Mouse (Mus musculus) heart, embryonic 15.5 days (tissue): ENCODE measurements around the gene Gpr137. TPM values are rescaled to one million over a fixed set of nuclear protein-coding genes. Genes with fewer than 3 reads are reported as not detected.
"Not testable (repeated sequence)": the region's sequence is repeated elsewhere in the genome, so short reads cannot be mapped to it uniquely, and the experiment has no call there.

ENCODE experiments used
- ATAC-seq: fragments of 200-750 bp; cut with Nextera tagmentation; replicated peaks from 2 replicates; pipeline ENCODE4 v1.8.0; 2017; ENCODE audit warnings: low read depth, moderate TSS enrichment; ENCODE audit not compliant: insufficient number of reproducible peaks, insufficient read depth, low FRiP score
- H3K27ac ChIP-seq: fragments of 300-500 bp; sonication (generic); 2 replicates; pipeline ENCODE4 v1.5.1; 2015; ENCODE audit warnings: mild to moderate bottlenecking, inconsistent platforms
- H3K27me3 ChIP-seq: fragments of 300-500 bp; sonication (generic); 2 replicates; pipeline ENCODE4 v1.6.1; 2015; ENCODE audit warnings: inconsistent platforms
- H3K36me3 ChIP-seq: fragments of 300-500 bp; sonication (generic); 2 replicates; pipeline ENCODE4 v1.6.1; 2015; ENCODE audit warnings: mild to moderate bottlenecking, inconsistent platforms
- H3K4me1 ChIP-seq: fragments of 300-500 bp; sonication (generic); replicated peaks from 2 replicates; pipeline ENCODE4 v1.6.1; 2015; ENCODE audit warnings: inconsistent platforms
- H3K4me2 ChIP-seq: fragments of 300-500 bp; sonication (generic); 2 replicates; pipeline ENCODE4 v1.6.1; 2015; ENCODE audit warnings: inconsistent platforms, mild to moderate bottlenecking, moderate library complexity
- H3K4me3 ChIP-seq: fragments of 300-500 bp; sonication (generic); 2 replicates; pipeline ENCODE4 v1.5.1; 2015; ENCODE audit warnings: mild to moderate bottlenecking, inconsistent platforms
- H3K9ac ChIP-seq: fragments of 300-500 bp; sonication (generic); 2 replicates; pipeline ENCODE4 v1.6.1; 2015; ENCODE audit warnings: mild to moderate bottlenecking, inconsistent platforms
- H3K9me3 ChIP-seq: fragments of 300-500 bp; sonication (generic); replicated peaks from 2 replicates; pipeline ENCODE4 v1.6.1; 2016; ENCODE audit warnings: inconsistent platforms
- WGBS: fragments of 180-500 bp; shearing (Covaris S2); methylation state at CpG from one replicate; pipeline ENCODE4 v1.1.7; 2015; ENCODE audit warnings: mixed read lengths; 5-methylcytosine and 5-hydroxymethylcytosine counted together
- polyA plus RNA-seq: library from polyadenylated mRNA; unstranded; fragments of >200 nt; fragmentation: Nextera tagmentation; extraction: Ambion mirVana; gene quantifications from 2 replicates; pipeline ENCODE4 v1.2.1, GENCODE M21; 2015

Gpr137 gene
- polyA plus RNA-seq, 1 experiment from 2014 or later, result 20.8 TPM

DNA sequence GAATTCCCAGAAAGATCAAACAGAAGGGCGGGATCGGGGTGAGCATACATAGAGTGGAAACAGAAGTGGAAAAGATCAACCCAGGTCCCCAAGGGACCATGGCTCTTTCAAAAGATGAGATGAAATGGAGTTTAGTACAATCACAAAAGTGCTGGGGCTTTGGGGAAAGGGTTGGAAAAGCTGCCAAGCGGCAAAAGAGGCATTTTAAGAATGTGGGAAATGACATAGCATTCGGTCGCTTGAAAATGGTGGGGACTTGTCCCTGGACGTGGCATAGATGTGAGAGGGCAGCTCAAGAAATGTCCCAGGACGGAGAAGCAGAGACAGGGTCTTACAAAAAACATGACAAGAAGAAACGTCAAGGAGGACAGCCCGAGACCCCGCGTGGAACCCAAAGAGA lies 33.3 kb downstream of the Gpr137 start:
- WGBS, result 6% methylated on average over 11 of the region's 11 CpGs
- Histone ChIP-seq H3K9me3 (no peaks in the 10 kb centered on the region), H3K36me3 (peaks cover 51% of the 10 kb centered on the region), H3K9ac (peak overlapping the region; percentile 76), H3K4me2 (peak overlapping the region; percentile 83), H3K4me1 (peaks cover 30% of the 10 kb centered on the region), H3K27me3 (no peaks in the 10 kb centered on the region), H3K4me3 (peak overlapping the region; percentile 80), H3K27ac (peak overlapping the region; percentile 100)
- ATAC-seq, result no peak

DNA sequence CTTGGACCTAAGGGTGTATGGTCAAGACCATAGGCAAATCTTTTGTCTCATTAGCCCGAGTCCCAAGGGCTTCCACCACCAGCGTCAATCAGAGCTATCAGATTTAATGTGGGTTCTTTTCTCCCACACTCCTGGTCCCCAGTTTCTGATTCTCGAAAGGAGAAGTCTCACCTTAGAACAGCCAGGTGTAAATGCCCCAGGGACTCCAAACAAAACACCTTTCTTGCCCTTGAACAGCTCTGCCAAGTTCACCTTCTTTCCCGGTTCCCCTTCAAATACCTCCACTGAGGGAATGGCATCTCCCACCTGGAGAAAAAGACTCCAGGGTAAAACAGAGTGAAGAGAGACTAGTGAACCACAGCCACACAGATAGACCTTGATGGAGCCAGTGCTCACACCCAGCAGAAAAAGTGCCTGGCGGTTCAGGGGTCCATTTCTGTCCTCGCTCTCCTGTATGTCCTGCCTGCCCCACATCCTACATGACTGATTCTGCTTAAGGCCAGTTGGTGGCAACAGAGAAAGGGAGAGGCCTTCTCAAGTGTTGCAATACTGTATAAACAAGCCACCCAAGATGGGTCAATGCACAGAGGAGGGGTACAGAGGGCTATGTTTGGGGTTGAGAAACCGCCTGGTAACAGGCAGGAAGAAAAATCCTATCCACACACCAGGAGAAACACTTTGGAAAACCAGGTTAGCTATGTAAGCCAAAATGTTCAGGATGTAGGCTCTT lies 34.3 kb downstream of the Gpr137 start:
- Histone ChIP-seq H3K4me3 (peak overlapping the region; percentile 80), H3K27me3 (no peaks in the 10 kb centered on the region), H3K4me2 (peak overlapping the region; percentile 83), H3K9me3 (no peaks in the 10 kb centered on the region), H3K36me3 (peaks cover 41% of the 10 kb centered on the region), H3K9ac (peak overlapping the region; percentile 76; the same call in 1 of the 2 replicates), H3K4me1 (peaks cover 30% of the 10 kb centered on the region), H3K27ac (peak overlapping the region; percentile 100; the same call in 1 of the 2 replicates)
- ATAC-seq, result no peak
- 82% methylated on average over 7 of the region's 7 CpGs for WGBS

DNA sequence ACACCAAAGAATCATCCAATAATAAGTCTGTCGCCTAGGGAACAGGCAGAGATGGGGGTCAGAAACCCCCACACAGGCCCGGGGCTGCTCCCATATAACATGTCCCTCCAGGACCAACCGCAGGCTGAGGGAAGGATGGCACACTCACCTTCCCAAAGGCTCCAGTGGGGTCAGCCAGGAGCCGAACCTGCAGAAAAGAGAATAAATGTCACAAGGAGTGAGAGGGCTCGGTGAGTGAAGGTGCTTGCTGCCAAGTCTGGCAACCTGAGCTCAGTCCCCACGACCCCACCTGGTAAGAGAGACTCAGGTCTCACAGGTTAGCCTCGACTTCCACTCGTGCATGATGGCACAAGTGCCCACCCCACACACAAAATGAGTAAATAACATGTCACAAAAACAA lies 35.2 kb downstream of the Gpr137 start:
- Histone ChIP-seq H3K4me2 (no peak overlapping the region), H3K36me3 (peaks cover 32% of the 10 kb centered on the region), H3K9me3 (no peaks in the 10 kb centered on the region), H3K9ac (no peak overlapping the region), H3K27me3 (no peaks in the 10 kb centered on the region), H3K4me3 (no peak overlapping the region), H3K27ac (no peak overlapping the region), H3K4me1 (peaks cover 30% of the 10 kb centered on the region)
- no peak for ATAC-seq
- 89% methylated on average over 8 of the region's 8 CpGs for WGBS

DNA sequence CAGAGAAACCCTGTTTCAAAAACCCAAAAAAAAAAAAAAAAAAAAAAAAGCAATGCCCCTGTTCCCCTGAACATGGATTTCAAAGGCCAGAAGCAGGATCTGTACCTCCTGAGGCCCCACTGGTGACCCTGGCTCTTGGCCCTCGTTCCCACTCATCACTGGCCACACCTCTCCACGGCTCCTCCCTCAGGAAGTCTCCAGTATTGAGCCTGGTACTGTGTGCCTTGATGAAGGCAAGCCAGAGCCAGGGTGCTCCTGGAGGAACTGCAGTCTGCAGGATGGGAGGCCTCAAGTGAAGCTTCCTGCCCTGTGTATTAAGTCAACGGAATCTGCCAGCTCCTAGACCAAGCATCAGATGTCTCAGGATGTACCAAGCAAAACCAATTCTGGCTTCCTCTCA lies 36.1 kb downstream of the Gpr137 start:
- ATAC-seq, result no peak
- Histone ChIP-seq H3K27me3 (no peaks in the 10 kb centered on the region), H3K36me3 (peaks cover 23% of the 10 kb centered on the region; the same call in 1 of the 2 replicates), H3K4me3 (no peak overlapping the region), H3K4me2 (no peak overlapping the region), H3K9me3 (no peaks in the 10 kb centered on the region), H3K4me1 (peaks cover 26% of the 10 kb centered on the region), H3K27ac (no peak overlapping the region), H3K9ac (no peak overlapping the region)
- WGBS, result 86% methylated on average over 3 of the region's 3 CpGs

DNA sequence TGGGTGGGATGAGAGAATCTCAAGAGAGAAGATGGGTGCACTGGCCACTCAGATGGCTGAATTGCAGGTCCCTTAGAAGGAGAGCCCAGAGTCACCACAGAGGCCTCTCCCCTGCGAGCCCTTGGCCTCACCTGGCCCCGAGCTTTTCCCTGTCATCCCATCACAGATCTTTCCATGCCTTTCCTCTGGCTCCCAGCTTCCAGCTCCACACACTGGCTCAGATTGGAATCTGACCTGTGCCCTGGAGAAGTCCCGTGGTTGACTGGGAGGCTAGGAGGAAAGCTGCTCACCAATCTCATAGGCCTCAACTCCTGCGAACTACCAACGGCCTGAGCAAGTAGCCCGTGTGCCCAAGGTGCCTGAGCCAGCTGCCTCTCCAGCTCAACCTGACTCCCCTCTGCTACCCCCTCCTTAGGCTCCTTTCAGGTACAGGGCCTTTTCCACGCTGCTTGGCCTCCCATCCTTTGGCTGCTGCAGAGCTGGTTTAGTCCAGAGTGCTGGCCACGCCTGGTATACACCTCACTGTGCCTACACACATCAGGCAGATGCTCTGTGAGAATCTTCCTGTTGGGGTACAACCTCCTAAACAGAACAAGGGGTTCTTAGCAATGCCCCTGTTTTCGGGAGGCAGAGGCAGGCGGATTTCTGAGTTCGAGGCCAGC lies 36.7 kb downstream of the Gpr137 start:
- Histone ChIP-seq H3K27ac (no peak overlapping the region), H3K4me1 (peaks cover 22% of the 10 kb centered on the region), H3K27me3 (no peaks in the 10 kb centered on the region), H3K9me3 (no peaks in the 10 kb centered on the region), H3K4me2 (no peak overlapping the region), H3K9ac (no peak overlapping the region), H3K4me3 (no peak overlapping the region), H3K36me3 (peaks cover 22% of the 10 kb centered on the region; the same call in 1 of the 2 replicates)
- WGBS, result 92% methylated on average over 11 of the region's 11 CpGs
- ATAC-seq, result no peak

DNA sequence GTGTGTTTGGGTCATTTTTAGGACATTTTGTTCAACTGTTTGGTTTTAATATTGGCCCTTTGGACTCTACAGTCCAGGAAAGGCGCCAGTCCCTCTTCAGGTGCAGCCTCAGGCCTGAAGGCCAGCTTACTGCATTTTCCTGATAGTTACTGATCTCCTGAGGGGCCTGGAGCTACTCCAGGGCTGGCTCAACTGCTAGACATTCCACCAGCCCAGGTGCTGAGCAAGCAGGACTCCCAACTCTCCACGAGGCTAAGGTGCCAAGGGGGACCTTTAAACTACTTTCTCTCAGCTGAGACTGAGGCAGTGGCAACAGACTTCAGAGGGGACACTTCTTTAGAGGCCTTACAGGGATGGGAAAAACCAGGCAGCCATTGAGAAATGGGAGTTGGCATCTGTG lies 37.4 kb downstream of the Gpr137 start:
- H3K27ac ChIP-seq, result no peak overlapping the region
- H3K27me3 ChIP-seq, result no peaks in the 10 kb centered on the region
- no peak for ATAC-seq
- no peak overlapping the region for H3K4me2 ChIP-seq
- H3K4me3 ChIP-seq, result no peak overlapping the region
- no peaks in the 10 kb centered on the region for H3K9me3 ChIP-seq
- H3K9ac ChIP-seq, result no peak overlapping the region
- H3K36me3 ChIP-seq, result peaks cover 22% of the 10 kb centered on the region; the same call in 1 of the 2 replicates
- WGBS, result 80% methylated on average over 2 of the region's 2 CpGs
- peaks cover 20% of the 10 kb centered on the region for H3K4me1 ChIP-seq

DNA sequence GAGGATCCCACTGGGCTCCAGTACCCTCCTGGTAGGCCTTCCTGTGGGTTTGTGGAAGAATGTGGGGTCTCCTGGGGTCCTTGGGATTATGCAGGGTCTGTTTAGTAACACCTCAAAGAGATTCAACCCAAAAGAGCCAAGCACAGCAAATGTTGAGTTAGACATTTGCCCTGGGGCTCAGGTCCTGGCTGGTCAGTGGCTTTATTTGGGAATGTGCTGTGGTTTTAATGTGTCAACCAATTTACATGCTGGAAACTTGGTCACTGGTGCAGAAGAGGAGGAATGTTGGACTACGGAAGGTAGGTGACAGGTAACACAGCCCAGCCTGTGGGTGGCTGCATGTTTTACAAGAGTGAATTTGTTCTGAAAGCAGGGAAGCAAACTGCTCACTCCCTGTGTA lies 39.2 kb downstream of the Gpr137 start:
- Histone ChIP-seq H3K27ac (no peak overlapping the region), H3K9ac (no peak overlapping the region), H3K36me3 (peaks cover 22% of the 10 kb centered on the region; the same call in 1 of the 2 replicates), H3K4me3 (no peak overlapping the region), H3K9me3 (no peaks in the 10 kb centered on the region), H3K4me2 (no peak overlapping the region), H3K27me3 (no peaks in the 10 kb centered on the region), H3K4me1 (peaks cover 12% of the 10 kb centered on the region)
- 96% methylated on average over 1 of the region's 1 CpGs for WGBS
- ATAC-seq, result no peak

DNA sequence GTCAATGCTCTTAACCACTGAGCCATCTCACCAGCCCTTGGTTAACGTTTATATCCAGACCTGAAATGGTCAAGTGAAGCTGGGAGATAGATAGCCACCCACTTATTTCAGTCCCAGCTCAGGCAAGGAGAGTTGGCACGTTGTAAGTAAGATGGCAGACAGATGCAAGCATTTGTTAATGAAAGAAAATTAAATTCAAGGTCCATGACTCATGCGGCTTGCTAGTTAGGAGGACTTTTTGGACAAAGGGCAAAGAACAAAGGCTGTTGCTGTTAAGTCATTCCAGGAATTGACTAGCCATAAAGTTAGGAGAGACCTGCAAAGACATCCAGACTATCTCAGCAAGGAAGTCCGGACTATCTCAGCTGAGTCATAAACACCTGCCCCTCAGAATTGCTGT lies 42.6 kb downstream of the Gpr137 start:
- Histone ChIP-seq H3K27ac (no peak overlapping the region), H3K4me3 (no peak overlapping the region), H3K4me1 (no peaks in the 10 kb centered on the region), H3K4me2 (no peak overlapping the region), H3K9me3 (no peaks in the 10 kb centered on the region; the same call in 1 of the 2 replicates), H3K36me3 (0 out of 2 replicates have a peak, but pooled peaks cover under 1% of the 10 kb centered on the region), H3K9ac (no peak overlapping the region), H3K27me3 (no peaks in the 10 kb centered on the region)
- 81% methylated on average over 4 of the region's 4 CpGs for WGBS
- no peak for ATAC-seq

DNA sequence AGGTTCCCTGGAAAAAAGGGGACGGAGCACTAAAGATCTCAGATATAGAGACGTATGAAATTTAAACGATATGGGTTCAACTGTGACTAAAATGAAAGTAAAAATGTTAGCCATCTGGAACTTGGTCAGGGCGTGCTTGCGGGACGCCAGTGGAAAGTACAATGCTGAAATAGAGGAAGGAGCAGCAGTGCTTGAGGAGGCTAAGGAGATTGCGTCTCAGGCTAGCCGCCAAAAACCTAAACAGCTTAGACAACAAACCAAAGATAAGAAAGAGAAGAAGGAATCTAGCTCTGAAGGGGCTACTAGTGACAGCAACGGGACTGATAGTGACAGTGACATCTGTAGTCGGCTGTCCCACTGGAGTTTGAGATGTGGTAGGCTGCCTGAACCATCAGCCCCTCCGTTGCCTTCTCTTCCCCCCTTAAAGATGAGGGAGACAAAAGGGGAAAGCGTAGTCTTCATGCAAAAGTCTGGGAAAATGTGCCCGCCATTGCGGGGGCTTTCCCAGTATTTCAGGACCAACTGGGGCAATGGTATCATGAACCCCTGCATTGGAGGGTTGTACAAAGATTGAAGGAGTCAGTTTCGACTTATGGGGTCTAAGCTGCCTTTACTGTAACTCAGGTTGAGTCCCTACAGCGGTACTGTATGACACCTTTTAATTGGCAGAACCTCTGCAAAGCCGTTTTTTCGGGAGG lies 46.5 kb downstream of the Gpr137 start:
- WGBS, result 70% methylated on average over 18 of the region's 18 CpGs
- H3K27me3 ChIP-seq, ATAC-seq: not testable (repeated sequence)

DNA sequence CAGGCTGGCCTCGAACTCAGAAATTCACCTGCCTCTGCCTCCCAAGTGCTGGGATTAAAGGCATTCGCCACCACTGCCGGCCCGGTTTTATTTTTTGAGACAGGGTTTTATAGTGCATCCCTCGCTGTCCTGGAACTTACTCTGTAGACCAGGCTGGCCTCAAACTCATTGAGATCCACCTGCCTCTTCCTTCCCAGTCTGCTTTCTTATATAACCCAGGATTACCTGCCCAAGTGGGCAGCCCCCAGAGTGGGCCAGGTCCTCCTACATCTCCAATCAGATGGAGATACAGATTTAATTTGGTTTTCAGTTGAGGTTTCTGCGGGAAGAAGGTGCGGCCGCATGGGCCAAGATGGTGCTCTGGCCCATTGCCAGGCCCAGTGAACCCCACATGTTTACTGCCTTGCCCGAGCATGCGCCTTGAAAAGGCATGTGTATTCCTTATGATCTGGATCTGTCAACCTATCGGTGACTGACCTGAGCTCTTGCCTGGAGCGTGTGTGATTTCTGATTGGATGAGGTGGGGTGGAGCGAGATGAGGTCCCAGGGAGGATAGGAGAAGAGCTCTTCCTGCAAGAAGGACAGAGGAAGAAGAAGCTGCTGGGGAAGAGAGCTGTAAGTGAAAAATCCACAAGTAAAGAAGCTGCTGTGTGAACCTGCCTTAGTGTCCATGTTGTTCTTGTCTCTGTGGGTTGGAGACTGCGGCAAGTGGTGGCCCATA lies 48.4 kb downstream of the Gpr137 start:
- Histone ChIP-seq H3K36me3 (no peaks in the 10 kb centered on the region), H3K4me2 (no peak overlapping the region), H3K4me3 (no peak overlapping the region), H3K9me3 (no peaks in the 10 kb centered on the region; the same call in 1 of the 2 replicates), H3K27ac (no peak overlapping the region), H3K4me1 (no peaks in the 10 kb centered on the region), H3K27me3 (no peaks in the 10 kb centered on the region), H3K9ac (no peak overlapping the region)
- 94% methylated on average over 14 of the region's 14 CpGs for WGBS
- ATAC-seq, result no peak

More for the DNA sequence above, 46.5 kb downstream of the Gpr137 start:
- not testable (repeated sequence) for H3K36me3 ChIP-seq, H3K9ac ChIP-seq, H3K4me1 ChIP-seq, H3K9me3 ChIP-seq, H3K4me3 ChIP-seq, H3K27ac ChIP-seq, H3K4me2 ChIP-seq

DNA sequence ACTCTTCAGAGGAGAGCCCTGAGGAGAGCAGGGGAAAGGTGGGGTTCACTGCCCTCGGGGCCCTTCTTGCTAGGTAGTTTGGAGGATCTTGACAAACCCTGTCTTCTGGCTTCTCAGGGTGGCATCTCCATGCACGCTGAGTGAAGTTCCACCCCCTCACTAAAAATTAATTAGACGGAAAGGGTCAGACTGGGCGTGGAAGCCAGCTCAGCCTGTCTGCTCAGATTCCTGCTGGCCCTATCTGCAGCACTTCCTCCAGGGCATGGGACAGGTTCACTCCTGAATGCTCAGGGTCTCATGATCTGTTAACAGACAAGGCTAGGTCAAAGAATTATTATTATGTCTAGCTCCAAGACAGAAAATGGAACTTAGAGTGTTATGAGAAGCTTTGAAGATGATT lies 49.8 kb downstream of the Gpr137 start:
- H3K27me3 ChIP-seq, result no peaks in the 10 kb centered on the region
- H3K4me3 ChIP-seq, result no peak overlapping the region
- no peaks in the 10 kb centered on the region for H3K36me3 ChIP-seq
- no peak overlapping the region for H3K4me2 ChIP-seq
- ATAC-seq, result no peak
- no peak overlapping the region for H3K9ac ChIP-seq
- no peaks in the 10 kb centered on the region; the same call in 1 of the 2 replicates for H3K9me3 ChIP-seq
- WGBS, result 55% methylated on average over 4 of the region's 4 CpGs
- no peak overlapping the region for H3K27ac ChIP-seq
- H3K4me1 ChIP-seq, result no peaks in the 10 kb centered on the region
